Mouse (Mus musculus): ENCODE results near the gene Clrn1. TPM values are rescaled to one million over a fixed set of nuclear protein-coding genes. Genes with fewer than 3 reads are reported as not detected.
"Not testable (repeated sequence)": the region's sequence is repeated elsewhere in the genome, so short reads cannot be mapped to it uniquely, and the experiment has no call there.

Gene Clrn1
- total RNA-seq (2017): 0.12 TPM in 1 of 2 replicates, not detected in the other

DNA sequence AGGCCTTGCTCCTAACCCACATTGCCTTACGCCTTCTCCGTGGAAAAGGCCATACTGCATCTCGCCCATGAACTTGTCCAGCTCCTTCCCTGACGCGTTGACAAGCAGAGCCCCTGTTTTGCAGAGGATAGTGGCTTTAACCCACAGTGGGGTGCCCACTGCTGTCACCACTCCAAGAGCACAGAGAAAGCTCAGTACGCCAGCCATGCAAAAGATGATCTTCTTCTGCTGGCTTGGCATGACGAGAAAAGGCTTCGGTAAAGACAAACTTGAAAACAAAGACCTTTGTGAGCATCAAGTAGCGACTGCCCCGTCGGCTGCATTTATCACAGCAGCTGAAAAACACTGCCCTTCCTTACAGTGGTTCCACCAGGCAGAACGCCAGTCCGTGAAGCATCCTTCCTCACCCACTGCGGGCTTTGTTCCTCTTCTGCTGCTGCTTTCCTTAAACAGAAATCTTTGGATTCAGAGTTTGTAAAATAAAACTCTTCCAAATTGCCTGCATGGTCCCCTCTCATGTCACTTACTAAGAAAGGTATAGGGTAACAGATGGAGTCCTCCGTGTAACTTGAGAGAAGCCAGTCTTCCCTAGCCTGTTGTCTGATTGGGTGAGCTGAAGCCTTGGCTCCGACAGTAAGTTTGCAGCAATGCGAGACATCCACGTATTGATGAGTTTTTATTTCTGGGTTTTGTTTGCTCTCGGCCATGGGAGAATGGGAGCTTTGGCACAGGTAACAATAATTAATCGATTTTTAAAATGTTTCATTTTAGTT lies at the start of gene Clrn1:
Gene Clrn1, minus strand, starts transcription at position 540 of the 773 bp plus-strand sequence.
- no peak for ATAC-seq (ENCODE audit: extremely low read depth, insufficient number of reproducible peaks, low FRiP score, poor library complexity, severe bottlenecking)

DNA sequence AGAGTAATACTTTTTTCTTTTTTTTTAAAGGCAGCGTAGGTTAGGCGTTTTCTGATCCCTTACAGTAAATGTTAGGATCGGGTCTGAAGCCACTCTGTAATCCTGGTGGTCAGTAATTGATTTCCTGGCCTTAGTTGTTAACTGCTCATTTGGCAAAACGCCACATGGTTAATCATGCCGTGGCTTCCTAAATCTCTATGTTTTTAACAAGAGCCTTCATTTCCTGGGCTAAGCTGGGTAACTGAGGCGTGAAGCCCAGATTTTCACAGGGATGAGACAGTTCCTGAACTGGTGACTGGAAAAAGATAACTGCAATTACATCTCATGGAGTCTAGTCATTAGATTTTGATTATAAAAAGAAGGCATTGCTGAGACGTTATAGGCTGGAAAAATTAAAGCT lies 38.9 kb upstream of the Clrn1 start:
- no peak for ATAC-seq (ENCODE audit: extremely low read depth, insufficient number of reproducible peaks, low FRiP score, poor library complexity, severe bottlenecking)

DNA sequence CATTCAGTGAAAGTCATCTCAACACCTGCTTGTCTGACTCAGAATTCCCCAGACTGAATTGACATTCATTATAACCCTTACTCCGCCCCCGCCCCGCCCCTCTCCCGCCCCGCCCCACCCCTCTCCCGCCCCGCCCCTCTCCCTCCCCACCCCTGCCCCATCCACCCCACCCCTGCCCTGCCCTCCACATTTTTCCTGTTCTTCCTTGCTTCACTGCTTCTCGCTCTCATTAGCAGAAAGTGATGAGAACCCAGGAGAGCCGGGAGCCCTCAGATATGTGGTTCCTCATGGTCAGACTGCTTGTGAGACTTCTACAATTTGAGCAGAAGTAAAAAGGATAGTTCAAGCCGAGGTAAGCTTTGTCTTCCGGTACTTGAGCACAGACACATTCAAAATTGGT lies 38.0 kb upstream of the Clrn1 start:
- no peak for ATAC-seq (ENCODE audit: extremely low read depth, insufficient number of reproducible peaks, low FRiP score, poor library complexity, severe bottlenecking)

DNA sequence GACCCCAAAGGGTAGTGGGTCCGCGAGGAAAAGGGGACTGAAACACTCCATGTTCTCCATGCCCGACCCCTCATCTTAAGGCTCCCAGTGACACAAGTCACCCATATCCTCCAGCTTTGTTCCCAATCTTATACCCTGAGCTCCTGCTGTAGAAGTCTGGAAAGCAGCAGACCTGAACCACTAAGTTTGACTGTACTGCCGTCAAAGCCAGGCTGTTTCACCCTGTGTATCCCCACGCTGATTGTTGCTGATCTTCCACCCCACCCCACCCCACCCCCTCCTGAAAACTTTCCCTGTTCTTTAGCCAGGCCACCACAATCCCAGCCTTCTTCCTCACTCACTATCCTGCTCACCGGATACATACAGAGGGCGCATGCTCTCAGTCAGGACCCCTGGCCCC lies 37.5 kb upstream of the Clrn1 start:
- ATAC-seq (ENCODE audit: extremely low read depth, insufficient number of reproducible peaks, low FRiP score, poor library complexity, severe bottlenecking): no peak

DNA sequence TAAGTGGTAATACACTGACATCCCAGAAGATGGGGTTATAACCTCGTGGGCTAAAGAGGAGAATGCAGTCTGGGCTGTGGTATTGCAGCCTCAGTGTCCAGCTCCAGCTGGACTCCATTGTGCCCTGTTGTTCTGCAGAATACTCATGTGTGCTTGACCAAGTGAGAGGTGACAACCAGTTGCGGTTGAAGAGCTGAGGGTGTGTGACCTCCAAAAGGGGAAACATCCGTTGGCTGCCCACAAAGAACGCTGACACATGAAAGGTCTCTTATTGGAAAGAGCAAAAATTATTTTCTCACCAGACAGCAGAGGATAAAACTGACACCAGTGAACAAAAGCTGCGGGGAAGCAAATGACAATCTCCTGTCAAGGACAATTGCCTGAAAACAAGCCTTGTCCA lies 36.2 kb upstream of the Clrn1 start:
- ATAC-seq (ENCODE audit: extremely low read depth, insufficient number of reproducible peaks, low FRiP score, poor library complexity, severe bottlenecking): no peak

DNA sequence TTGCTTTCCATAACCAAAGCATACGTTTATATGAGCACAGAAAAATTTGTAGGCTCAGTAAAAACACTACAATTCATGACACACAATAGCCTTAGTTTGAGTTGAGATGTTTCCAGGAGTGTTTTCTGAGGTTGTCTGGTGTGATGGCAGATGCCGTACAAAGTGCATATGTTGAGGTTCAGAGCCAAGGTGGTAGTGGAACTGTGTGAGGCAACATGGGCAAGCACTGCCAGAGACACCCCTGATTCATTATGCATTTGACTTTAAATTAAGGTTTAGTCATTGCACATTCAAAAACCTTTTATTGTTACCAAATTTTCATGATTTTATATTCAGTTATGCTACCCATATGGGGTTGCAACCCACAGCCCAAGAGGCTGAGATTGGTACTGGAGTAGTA lies 19.5 kb upstream of the Clrn1 start:
- ATAC-seq (ENCODE audit: extremely low read depth, insufficient number of reproducible peaks, low FRiP score, poor library complexity, severe bottlenecking): no peak

DNA sequence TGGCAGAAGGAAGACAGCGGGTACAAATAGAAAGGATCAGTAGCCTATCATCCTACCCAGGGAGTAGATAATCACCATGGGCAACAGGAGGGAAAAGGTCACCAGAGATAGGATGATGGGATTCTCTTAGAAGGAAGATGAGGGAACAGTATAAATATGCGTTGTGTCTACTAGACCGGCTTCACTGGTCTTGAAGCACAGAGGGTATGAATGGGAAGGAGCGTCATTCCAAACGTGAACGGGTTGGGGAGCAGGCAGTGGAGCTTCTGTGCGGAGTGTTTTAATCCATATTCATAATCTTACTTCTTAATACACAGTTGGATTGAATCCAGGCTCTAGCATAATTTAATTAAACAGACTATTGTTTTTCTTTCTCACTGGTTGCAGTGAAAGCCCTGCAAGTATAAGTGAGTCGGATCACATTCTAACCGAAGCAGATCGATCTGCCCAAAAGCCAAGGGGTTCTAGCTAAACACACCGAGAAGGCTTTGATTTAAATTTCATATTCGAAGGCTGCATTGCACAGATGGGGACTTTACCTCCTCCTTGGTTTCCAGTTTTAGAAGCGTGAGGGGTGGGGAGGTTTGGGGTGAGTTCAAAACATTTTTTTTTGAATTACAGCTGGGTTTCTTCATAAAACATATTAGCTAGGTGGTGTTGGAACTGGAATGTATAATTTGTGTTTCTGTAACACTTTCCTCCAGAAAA lies 17.1 kb upstream of the Clrn1 start:
- no peak for ATAC-seq (ENCODE audit: extremely low read depth, insufficient number of reproducible peaks, low FRiP score, poor library complexity, severe bottlenecking)

DNA sequence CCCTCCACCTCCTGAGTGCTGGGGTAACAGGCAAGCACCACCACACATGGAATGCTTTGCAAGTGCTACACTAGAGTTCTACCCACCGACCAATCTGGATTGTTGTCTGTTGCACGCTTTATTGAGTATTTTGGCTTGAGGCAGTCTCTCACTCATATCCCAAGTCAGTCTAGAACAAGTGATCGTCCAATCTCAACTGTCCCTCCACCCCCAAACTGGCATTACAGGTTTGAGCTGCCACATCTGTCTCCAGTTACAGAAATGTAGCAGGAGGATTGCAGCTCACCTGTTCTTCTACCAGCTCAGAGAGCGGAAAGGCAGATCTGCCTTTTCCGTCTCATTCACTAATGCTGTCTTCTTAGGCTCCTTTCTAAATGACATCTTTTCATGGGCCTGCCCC lies 10.0 kb upstream of the Clrn1 start:
- no peak for ATAC-seq (ENCODE audit: extremely low read depth, insufficient number of reproducible peaks, low FRiP score, poor library complexity, severe bottlenecking)

DNA sequence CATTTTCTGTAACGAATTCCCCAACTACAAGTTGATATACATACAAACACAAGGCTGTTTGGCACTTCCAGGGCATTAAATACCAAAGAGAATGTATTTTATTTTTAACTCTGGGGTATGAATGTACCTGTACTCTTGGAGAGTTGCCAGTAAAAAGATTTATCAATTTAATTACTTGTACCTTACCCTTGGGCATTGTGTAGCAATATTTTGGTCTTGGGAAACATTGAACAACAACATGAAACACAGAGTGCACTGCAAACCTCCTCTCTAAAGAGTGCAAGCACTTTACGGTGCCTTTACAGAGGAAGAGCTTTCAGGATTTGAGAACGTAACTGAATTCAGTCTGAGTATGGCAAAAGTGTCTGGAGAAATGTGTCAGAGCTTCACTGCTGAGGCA lies 9.4 kb upstream of the Clrn1 start:
- no peak for ATAC-seq (ENCODE audit: extremely low read depth, insufficient number of reproducible peaks, low FRiP score, poor library complexity, severe bottlenecking)

DNA sequence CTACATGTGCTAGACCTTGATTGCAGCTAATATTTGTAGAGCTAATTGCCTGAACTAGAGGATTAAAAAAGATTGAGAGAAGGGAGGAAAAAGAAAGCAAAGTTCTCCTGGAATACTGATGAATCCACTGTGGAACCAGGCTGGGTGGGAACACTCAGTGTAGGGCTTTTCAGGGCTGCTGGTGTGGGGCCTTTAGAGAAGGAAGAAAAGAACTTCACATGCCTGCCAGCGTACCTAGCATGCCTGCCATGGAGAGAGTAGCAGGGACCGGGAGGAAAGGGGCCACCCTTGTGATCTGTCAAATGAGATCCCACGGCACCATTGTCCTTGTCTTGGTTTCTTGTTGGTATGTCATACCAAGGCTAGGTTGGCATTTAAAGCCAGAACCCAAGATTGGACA lies 4.5 kb upstream of the Clrn1 start:
- ATAC-seq (ENCODE audit: extremely low read depth, insufficient number of reproducible peaks, low FRiP score, poor library complexity, severe bottlenecking): no peak

DNA sequence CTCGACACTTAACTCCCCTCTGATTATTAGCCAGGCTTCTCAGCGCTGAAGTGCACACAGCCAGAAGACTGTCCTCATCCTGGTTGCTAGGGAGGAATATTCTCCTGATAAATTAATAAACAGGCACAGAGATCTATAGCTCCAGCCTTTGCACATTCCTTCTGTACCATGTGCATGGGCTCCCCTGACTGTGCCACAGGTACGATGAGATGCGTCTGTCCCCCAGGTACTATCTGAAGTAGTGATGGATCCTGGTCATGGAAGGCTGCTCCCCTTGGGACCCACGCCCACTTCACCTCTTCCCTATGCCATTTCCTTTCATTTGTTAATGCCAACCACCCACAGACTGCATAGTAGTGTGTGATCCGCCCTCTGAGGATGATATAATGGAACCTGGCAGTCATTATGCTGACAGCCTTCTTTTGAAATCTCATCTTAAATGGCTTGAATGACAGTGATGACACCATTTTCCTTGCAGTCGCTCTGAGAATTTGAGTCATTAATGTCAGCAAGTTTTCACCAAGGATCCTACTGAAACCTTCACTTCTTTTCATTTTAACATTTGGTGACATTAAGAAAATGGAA lies 3.1 kb upstream of the Clrn1 start:
- ATAC-seq (ENCODE audit: extremely low read depth, insufficient number of reproducible peaks, low FRiP score, poor library complexity, severe bottlenecking): no peak

DNA sequence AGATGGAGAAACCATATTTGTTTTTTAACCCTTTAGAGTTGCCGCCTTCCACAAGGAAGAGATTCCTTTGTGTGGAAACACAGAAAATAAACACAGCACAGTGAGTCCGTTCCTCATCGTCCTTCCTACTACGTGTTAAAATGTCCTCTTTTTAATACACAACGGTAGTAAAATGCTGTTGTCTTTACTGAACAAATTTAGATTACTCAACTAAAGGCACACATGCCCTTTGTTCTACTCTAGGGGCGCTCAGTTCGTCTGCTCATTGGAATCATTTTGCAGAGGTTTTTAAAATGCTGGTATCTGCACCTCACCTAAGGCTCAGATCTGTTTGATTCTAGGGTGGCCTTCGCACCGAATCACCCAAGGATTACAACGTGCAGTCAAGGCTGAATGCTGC lies 2.6 kb upstream of the Clrn1 start:
- ATAC-seq (ENCODE audit: extremely low read depth, insufficient number of reproducible peaks, low FRiP score, poor library complexity, severe bottlenecking): no peak

DNA sequence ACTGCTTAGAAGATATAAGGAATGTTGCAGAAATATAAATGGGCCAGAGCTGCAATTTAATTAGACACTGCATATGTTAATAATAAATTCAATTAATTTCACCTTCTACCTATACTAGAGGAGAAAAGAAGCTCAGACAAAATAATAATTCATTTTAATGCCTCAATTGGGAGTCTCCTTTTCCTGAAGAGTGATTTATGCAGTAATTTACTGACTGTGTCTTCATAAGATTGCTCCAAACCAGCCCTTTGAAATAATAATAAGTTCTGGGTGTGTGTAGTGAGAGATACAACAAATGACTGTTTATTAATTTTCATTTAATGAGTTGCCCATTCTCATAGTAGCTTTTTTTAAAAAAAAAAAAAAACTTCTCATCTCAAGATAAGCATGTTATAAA lies 1.6 kb downstream of the Clrn1 start:
- no peak for ATAC-seq (ENCODE audit: extremely low read depth, insufficient number of reproducible peaks, low FRiP score, poor library complexity, severe bottlenecking)

DNA sequence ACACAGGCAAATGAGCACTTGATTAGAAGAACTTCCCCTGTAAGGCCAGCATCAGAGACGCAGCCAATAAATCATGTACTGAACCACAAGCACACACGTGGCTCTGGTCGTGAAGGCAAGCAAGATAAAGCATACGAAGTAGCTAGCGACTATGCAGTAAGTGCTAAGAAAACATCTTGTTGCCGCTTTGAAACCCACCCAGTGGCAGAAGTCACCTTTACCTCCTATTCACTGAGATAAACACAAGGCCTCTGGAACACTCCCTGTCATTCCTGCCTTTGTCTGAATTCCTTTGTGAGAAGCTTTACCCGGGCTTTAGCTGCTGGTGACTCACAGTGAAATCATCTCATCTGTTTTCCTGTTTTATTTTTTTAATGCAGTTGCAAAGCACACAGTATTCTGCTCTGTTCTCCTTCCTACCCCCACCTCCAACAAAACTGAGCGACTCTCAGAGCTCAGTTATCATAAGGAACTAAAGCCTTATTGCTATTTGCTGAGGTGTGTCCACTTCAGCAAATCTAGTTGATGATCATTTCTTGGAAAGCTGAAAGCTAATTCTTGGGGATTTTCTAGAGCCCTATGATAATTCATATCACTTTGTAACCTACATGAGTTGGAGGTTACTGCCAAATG lies 2.1 kb downstream of the Clrn1 start:
- ATAC-seq (ENCODE audit: extremely low read depth, insufficient number of reproducible peaks, low FRiP score, poor library complexity, severe bottlenecking): no peak

DNA sequence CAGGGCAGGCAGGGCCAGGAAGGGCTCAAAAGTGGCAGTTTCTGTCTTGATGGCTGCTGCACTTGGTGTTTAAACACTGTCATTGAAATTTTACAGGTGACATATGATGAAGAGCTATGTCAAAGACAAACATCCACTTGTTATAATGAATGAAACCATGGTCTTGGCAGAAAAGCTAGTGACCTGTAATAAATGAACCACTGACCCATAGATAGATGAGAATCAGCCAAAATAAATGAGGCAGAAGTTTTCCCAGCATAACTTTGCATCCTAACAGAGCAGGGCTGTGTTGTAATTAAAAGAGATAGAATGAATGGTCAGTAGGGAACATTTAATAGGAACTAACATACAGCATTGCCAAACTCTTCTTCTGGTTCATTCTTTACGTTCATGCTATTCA lies 4.1 kb downstream of the Clrn1 start:
- no peak for ATAC-seq (ENCODE audit: extremely low read depth, insufficient number of reproducible peaks, low FRiP score, poor library complexity, severe bottlenecking)

DNA sequence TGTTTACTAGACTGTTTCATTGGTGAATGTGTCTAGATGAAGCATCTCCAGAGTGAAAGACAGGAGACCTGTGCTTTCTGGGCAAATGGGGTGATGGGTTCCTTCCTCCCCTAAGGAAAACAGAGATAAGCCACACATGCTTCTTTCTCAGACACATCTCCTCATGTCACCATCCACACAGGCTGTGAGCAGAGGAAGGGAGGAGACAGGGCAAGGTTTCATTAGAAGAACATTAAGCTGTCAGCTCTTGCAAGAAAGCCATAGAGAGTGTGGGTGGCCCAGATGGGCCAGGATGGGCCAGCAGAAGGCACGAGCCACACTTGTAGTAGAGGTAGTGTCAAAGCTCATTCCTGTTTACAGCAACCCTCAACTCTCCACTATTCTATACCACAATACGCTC lies 5.0 kb downstream of the Clrn1 start:
- no peak for ATAC-seq (ENCODE audit: extremely low read depth, insufficient number of reproducible peaks, low FRiP score, poor library complexity, severe bottlenecking)

DNA sequence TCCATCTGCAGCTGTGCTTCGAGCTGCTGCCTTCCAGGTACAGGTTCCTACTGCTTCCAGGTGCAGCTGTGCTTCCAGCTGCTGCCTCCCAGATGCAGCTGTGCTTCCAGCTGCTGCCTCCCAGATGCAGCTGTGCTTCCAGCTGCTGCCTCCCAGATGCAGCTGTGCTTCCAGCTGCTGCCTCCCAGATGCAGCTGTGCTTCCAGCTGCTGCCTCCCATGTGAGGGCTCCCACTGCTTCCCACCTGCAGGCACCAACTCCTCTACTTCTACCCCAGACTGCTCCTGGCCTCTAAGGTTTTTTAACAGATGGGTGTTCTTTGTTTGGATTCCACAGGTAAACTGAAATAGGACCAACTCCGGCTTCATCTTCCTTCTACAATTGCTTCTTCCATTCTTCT lies 13.3 kb downstream of the Clrn1 start:
- not testable (repeated sequence) for ATAC-seq (ENCODE audit: extremely low read depth, insufficient number of reproducible peaks, low FRiP score, poor library complexity, severe bottlenecking)

DNA sequence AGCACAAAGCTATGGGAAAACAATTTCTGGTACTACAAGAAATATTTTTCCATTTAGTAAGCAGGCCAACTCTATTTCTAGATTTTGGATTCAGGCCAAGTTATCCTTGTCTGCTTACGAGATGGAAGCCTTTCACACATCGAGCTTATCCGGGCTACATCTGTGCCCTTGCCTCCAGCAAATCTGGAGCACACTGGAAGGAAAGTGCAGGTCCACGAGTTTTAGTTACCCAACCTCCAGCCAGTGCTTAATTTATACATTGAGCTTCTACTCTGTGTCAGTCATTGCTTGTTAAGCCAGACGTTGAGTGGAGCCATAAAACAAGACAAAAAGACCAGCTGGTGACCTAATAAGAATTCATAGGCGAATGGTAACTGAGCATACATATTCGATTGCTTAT lies 19.4 kb downstream of the Clrn1 start:
- no peak for ATAC-seq (ENCODE audit: extremely low read depth, insufficient number of reproducible peaks, low FRiP score, poor library complexity, severe bottlenecking)

DNA sequence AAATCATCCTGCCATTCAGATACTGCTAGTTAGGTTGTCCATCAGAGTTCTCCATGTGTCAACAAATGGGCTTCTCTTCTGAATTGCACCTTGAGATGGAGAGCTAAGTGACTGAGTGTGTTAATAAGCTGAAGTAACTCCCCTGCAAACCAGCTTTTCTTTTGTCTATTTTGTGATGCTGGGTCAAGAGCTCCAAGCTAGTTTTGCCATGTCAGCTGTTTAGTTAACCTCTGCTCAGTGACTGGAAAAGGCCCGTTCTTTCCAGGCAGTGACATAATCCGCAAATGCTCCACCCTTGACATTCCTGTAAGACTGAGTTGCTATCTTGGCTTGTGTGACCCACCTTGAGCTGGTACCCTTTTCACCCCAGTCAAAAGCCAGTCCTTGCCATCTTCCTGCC lies 22.2 kb downstream of the Clrn1 start:
- ATAC-seq (ENCODE audit: extremely low read depth, insufficient number of reproducible peaks, low FRiP score, poor library complexity, severe bottlenecking): no peak

DNA sequence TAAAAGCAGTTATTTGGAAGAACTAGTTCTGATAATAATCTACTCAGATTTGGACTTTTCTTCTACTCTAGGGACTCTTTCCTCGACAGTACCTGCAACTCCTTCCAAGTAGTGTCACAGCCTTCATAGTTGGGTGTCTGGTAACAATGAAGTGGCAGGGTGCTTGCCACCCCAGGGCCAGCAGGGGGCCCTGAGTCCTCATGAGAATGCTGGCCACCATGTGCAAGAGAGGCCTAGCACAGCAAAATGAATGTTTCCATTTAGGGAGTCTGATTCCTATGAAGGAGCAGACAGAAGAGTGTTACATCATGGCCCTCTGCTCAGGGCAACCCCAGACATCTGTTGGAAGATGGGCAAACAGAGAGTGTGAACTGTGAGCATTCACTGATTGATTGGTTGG lies 41.7 kb downstream of the Clrn1 start:
- no peak for ATAC-seq (ENCODE audit: extremely low read depth, insufficient number of reproducible peaks, low FRiP score, poor library complexity, severe bottlenecking)
